ENCODE assay signal across 11 mouse cellular contexts in genomic region chr1:48535044-48535443, GRCm38 (mm10).
"Had no signal": no experiment of that assay in that cellular context is flagged by ENCODE, and none has a peak within 500 bp of the region (broad histone marks: within the 10 kb centered on the region; RNA-seq: fewer than 3 reads in every experiment).

No protein-coding gene starts in this region.

- ATAC-seq: liver, postnatal 0 days; lung, postnatal 0 days; midbrain, embryonic 13.5 days; midbrain, embryonic 15.5 days had no signal

- DNase-seq: liver, postnatal 0 days; lung, adult 2 months; lung, postnatal 14 days; lung, postnatal 36 days; right cerebral cortex, postnatal 25 days; thymus, adult 18-20 months; thymus, postnatal 14 days; thymus, postnatal 36 days had no signal
